Mouse (Mus musculus) left cerebral cortex, postnatal 10 days (tissue): ENCODE measurements around the gene Palmd. TPM values are rescaled to one million over a fixed set of nuclear protein-coding genes. Genes with fewer than 3 reads are reported as not detected.

Source experiments
- DNase-seq, 2 experiments: peaks; one replicate each; pipeline ENCODE4 v3.0.0; 2021 to 2022; ENCODE audit warnings: low spot score in 2 of 2, mixed read lengths in 1 of 2; ENCODE audit errors: extremely low spot score in 1 of 2
- intact Hi-C: fragments of 180-260 bp; cut with DNase I; formaldehyde crosslinking; loops from one replicate; pipeline ENCODE4 v1.15.1; 2025
- total RNA-seq, 2 experiments: library from RNA; stranded (reverse); gene quantifications; 2 replicates each; pipeline ENCODE4 v1.2.3; 2021

Gene Palmd
- total RNA-seq, 2 experiments from 2014 or later = 22.5 to 22.7 TPM

- DNase-seq = no peak
- intact Hi-C loops = no loop called here
Measured at GRCm38 (mm10) chr3:116914931-116915330, 53.9 kb downstream of the Palmd start.

- DNase-seq = no peak
- intact Hi-C loops = no loop called here
Measured at GRCm38 (mm10) chr3:116914374-116914773, 54.4 kb downstream of the Palmd start.

- DNase-seq = no peak
- intact Hi-C loops = loop anchor here (10.0 kb wide), 1 partner anchor 208 kb away; no protein-coding TSS in a partner anchor
Measured at GRCm38 (mm10) chr3:116906596-116906995, 62.2 kb downstream of the Palmd start.

- DNase-seq = peak; percentile 53 to 55
- intact Hi-C loops = loop anchor here (2.0 to 10.0 kb wide), 2 partner anchors 209 to 533 kb away; no protein-coding TSS in a partner anchor
Measured at GRCm38 (mm10) chr3:116905898-116906297, 62.9 kb downstream of the Palmd start.

- intact Hi-C loops = loop anchor here (2.0 to 10.0 kb wide), 2 partner anchors 211 to 535 kb away; no protein-coding TSS in a partner anchor
- DNase-seq = peak; percentile 78 to 86
Measured at GRCm38 (mm10) chr3:116904158-116904557, 64.6 kb downstream of the Palmd start.

- intact Hi-C loops = no loop called here
- DNase-seq = no peak
Measured at GRCm38 (mm10) chr3:116892872-116893271, 75.9 kb downstream of the Palmd start.

- intact Hi-C loops = no loop called here
- DNase-seq = no peak
Measured at GRCm38 (mm10) chr3:116892206-116892563, 76.6 kb downstream of the Palmd start.

GRCm38 (mm10) chr3:116891436-116892205 is 77.2 kb downstream of the Palmd start:
- intact Hi-C loops = no loop called here
- no peak for DNase-seq

- no peak for DNase-seq
- intact Hi-C loops = no loop called here
Measured at GRCm38 (mm10) chr3:116890576-116890975, 78.2 kb downstream of the Palmd start.

GRCm38 (mm10) chr3:116889358-116889757 is 79.4 kb downstream of the Palmd start:
- DNase-seq = no peak
- intact Hi-C loops = no loop called here

- intact Hi-C loops = no loop called here
- DNase-seq = no peak
Measured at GRCm38 (mm10) chr3:116884941-116885340, 83.8 kb downstream of the Palmd start.

- DNase-seq = no peak
- intact Hi-C loops = no loop called here
Measured at GRCm38 (mm10) chr3:116882221-116882960, 86.4 kb downstream of the Palmd start.

- intact Hi-C loops = no loop called here
- DNase-seq = no peak
Measured at GRCm38 (mm10) chr3:116870372-116870771, 98.4 kb downstream of the Palmd start.

Other genes starting within 250 kb of the Palmd start
- gene Agl, start 160.8 kb downstream of the Palmd start, total RNA-seq = 10 to 100 TPM; 25.5 to 26.1 TPM
- 1 to 10 TPM; 1.8 to 3.1 TPM for gene Frrs1, start 109.5 kb downstream of the Palmd start, total RNA-seq
- gene 4930455H04Rik, start 720 bp downstream of the Palmd start, total RNA-seq = not detected